Mouse (Mus musculus) right cerebral cortex, postnatal 25 days (tissue): ENCODE data around the gene Bpifb2.
A peak's percentile ranks its signal among the peaks of the same experiment; 100 is the strongest.

ENCODE experiments used
- DNase-seq: peaks from one replicate; pipeline ENCODE4 v3.0.0; 2022

The Bpifb2 gene

GRCm38 (mm10) chr2:153933311-153933710 lies 58.5 kb downstream of the Bpifb2 start:
- DNase-seq, result no peak

- no peak for DNase-seq
Observed at GRCm38 (mm10) chr2:153935348-153935747, 60.5 kb downstream of the Bpifb2 start.

DNA sequence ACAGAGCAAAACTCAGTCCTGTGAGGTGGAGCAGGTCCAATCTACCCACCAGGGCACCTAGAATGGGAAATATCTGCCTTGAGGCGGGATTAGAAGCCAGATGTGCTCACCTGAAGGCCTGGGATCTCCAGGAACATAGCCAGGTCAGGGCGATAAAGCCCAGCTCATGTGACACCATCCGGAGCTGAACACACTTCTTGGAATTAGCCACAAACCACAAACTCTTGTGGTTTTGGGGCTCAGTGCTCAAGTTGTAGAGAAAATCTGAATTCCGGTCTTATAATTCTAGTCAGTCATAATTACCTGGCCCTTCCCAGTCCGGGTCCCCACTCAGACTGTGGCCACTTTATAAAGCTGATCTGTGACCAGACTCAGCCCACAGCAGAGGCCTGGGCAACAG lies 63.0 kb downstream of the Bpifb2 start, which contains the start of gene Bpifb4:
Gene Bpifb4, plus strand, starts transcription at position 370 of the 400 bp plus-strand sequence.
- DNase-seq, result no peak

- DNase-seq, result peak; percentile 43
Observed at GRCm38 (mm10) chr2:153943537-153943936, 68.7 kb downstream of the Bpifb2 start.

GRCm38 (mm10) chr2:153944567-153944966 lies 69.7 kb downstream of the Bpifb2 start:
- DNase-seq, result no peak
